10 mouse cellular contexts compared by ENCODE assay signal in the genomic region with DNA sequence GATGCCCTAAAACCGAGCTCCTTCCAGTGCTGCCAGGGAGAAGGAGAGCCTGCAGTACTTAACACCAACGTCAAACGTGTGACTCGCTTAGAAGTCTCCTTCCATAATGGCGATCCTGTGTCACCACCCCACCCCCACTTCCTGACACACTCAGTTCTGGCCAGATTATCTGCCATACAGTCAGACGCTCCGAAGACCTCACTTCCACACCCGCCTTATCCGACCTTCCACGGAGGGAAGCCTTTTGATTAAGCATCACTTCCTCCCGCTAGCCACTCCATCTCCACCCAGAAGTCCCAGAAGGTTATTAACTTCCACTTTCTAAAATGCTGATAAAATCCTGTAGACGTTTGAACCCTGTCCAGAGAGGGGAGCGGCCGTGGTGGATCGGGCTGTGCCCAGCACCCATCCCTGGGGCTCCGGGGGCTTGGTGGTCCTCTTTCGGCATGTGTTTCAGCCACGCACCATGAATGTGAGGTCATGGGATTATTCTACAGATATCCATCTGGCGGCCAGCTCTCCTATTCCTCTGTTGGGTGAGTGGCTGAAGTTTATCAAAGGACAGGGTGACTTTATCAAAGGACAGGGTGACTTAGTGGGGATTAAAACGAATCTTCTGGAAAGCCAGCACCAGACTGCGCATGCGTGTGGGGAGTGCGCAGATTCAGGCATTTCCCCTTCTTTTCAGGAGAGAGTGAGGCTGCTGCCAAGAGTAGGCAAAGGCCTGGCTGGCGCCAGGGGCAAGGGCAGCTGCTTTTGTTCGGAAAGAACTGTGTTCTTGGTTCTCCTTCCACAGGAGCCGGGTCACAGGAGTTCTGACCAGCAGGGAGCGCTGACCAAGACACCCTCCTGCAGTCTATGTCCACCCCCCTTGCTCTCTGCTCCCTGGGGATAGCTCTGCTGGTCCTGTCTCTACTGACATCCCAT. TPM values are rescaled to one million over a fixed set of nuclear protein-coding genes. Genes with fewer than 3 reads are reported as not detected.
DNase-seq lines count a peak whose midpoint lies in the region; ATAC-seq and TF ChIP-seq lines count a peak whose summit lies in the region.
"Had no signal": no experiment of that assay in that cellular context is flagged by ENCODE, and none has a peak within 500 bp of the region (broad histone marks: within the 10 kb centered on the region; RNA-seq: fewer than 3 reads in every experiment).

No protein-coding gene starts in this region.

- no peaks in the 10 kb centered on the region for H3K36me3 ChIP-seq in hindbrain, embryonic 10.5 days
- no peaks in the 10 kb centered on the region for H3K36me3 ChIP-seq in hindbrain, embryonic 16.5 days (ENCODE audit: control insufficient read depth, insufficient read depth, low read length)
- H3K36me3 ChIP-seq in hindbrain, embryonic 11.5 days (ENCODE audit: control insufficient read depth, insufficient read depth, low read length) = no peaks in the 10 kb centered on the region
- H3K36me3 ChIP-seq: neural tube, embryonic 12.5 days had no signal

- no peak overlapping the region for H3K9ac ChIP-seq in hindbrain, embryonic 16.5 days (ENCODE audit: low read depth, low read length)
- no peak overlapping the region for H3K9ac ChIP-seq in hindbrain, embryonic 11.5 days (ENCODE audit: low read depth, low read length)
- H3K9ac ChIP-seq: neural tube, embryonic 12.5 days had no signal

- no peak for ATAC-seq in hindbrain, embryonic 16.5 days
- peak; percentile 71 for ATAC-seq in megakaryocyte progenitor cell, adult 5-6 weeks (replicated peaks; ENCODE audit: poor library complexity)
- no peak for ATAC-seq in hindbrain, embryonic 11.5 days (ENCODE audit: low FRiP score)
- ATAC-seq: Patski had no signal

- WGBS in hindbrain, embryonic 10.5 days = 70% methylated on average over 27 of the region's 27 CpGs
- WGBS in hindbrain, embryonic 16.5 days = 67% methylated on average over 27 of the region's 27 CpGs
- 71% methylated on average over 27 of the region's 27 CpGs for WGBS in hindbrain, embryonic 11.5 days

- peaks cover 66% of the 10 kb centered on the region for H3K4me1 ChIP-seq in hindbrain, embryonic 10.5 days (replicated peaks)
- H3K4me1 ChIP-seq in hindbrain, embryonic 16.5 days (ENCODE audit: control insufficient read depth, insufficient read depth, low read depth, low read length) = no peaks in the 10 kb centered on the region
- H3K4me1 ChIP-seq in hindbrain, embryonic 11.5 days (replicated peaks; ENCODE audit: control insufficient read depth, insufficient read depth, low read length) = no peaks in the 10 kb centered on the region

- H3K4me3 ChIP-seq in hindbrain, embryonic 10.5 days = no peak overlapping the region
- H3K4me3 ChIP-seq in hindbrain, embryonic 16.5 days (ENCODE audit: low read length) = no peak overlapping the region
- H3K4me3 ChIP-seq in hindbrain, embryonic 11.5 days (ENCODE audit: low read depth, low read length) = no peak overlapping the region
- H3K4me3 ChIP-seq: neural tube, embryonic 12.5 days had no signal

- TF ChIP-seq CTCF in brain, embryonic 14.5 days (IDR thresholded peaks at IDR 0.05; ENCODE audit: borderline replicate concordance, extremely low read depth, insufficient read depth, insufficient read length) = no peak

- no peak overlapping the region for H3K4me2 ChIP-seq in hindbrain, embryonic 16.5 days (ENCODE audit: low read length)
- H3K4me2 ChIP-seq in hindbrain, embryonic 11.5 days (replicated peaks; ENCODE audit: low read depth, low read length) = no peak overlapping the region
- H3K4me2 ChIP-seq: neural tube, embryonic 12.5 days had no signal

- intact Hi-C loops in heart, postnatal 10 days (cut with DNase I) = no loop called here
- intact Hi-C loops in left cerebral cortex, postnatal 10 days (cut with DNase I) = no loop called here

- TF ChIP-seq POLR2A in brain, embryonic 14.5 days (IDR thresholded peaks at IDR 0.05; ENCODE audit: borderline replicate concordance, extremely low read depth, insufficient read depth, insufficient read length, poor library complexity, severe bottlenecking) = no peak

- no peaks in the 10 kb centered on the region for H3K9me3 ChIP-seq in hindbrain, embryonic 10.5 days
- H3K9me3 ChIP-seq in hindbrain, embryonic 16.5 days (ENCODE audit: control insufficient read depth, low read length) = no peaks in the 10 kb centered on the region
- H3K9me3 ChIP-seq in hindbrain, embryonic 11.5 days (ENCODE audit: control insufficient read depth, low read length) = no peaks in the 10 kb centered on the region
- H3K9me3 ChIP-seq: neural tube, embryonic 12.5 days had no signal

- peaks cover 3% of the 10 kb centered on the region; the same call in 1 of the 2 replicates for H3K27me3 ChIP-seq in hindbrain, embryonic 10.5 days (ENCODE audit: insufficient read depth, poor library complexity, severe bottlenecking)
- H3K27me3 ChIP-seq in hindbrain, embryonic 16.5 days (replicated peaks; ENCODE audit: control insufficient read depth, insufficient read depth, low read length) = no peaks in the 10 kb centered on the region
- H3K27me3 ChIP-seq in hindbrain, embryonic 11.5 days (ENCODE audit: control insufficient read depth, insufficient read depth, low read length) = no peaks in the 10 kb centered on the region
- H3K27me3 ChIP-seq: neural tube, embryonic 12.5 days had no signal

- peak overlapping the region; percentile 71 for H3K27ac ChIP-seq in hindbrain, embryonic 10.5 days
- no peak overlapping the region for H3K27ac ChIP-seq in hindbrain, embryonic 16.5 days (ENCODE audit: low read depth, low read length)
- H3K27ac ChIP-seq in hindbrain, embryonic 11.5 days (ENCODE audit: low read depth, low read length) = no peak overlapping the region
- H3K27ac ChIP-seq: neural tube, embryonic 12.5 days had no signal

- DNase-seq in hindbrain, embryonic 10.5 days (ENCODE audit: low spot score) = no peak
- DNase-seq in brain, embryonic 14.5 days (ENCODE audit: low read depth) = peak; percentile 12
- DNase-seq in heart, postnatal 10 days = peak; percentile 68 to 77
- peak; percentile 5 to 40 for DNase-seq in left cerebral cortex, postnatal 10 days (ENCODE audit: extremely low spot score in 1 of 2, low spot score in 2 of 2)
- DNase-seq in spleen, postnatal 36 days (ENCODE audit: low spot score in 2 of 2) = no peak
- no peak for DNase-seq in hindbrain, embryonic 11.5 days (ENCODE audit: low spot score)

RNA-seq across cellular contexts. Expression of a gene that starts 43.1 kb away (rescaled TPM):
- 1.6 and 3.5 TPM in 2 replicates for polyA plus RNA-seq in hindbrain, embryonic 10.5 days (2016; fragmentation: Nextera tagmentation; extraction: Ambion mirVana)
- polyA plus RNA-seq in hindbrain, embryonic 16.5 days (2015; fragmentation: Nextera tagmentation; extraction: Ambion mirVana) = 0.09 and 0.16 TPM in 2 replicates
- 0.20 and 0.37 TPM in 2 replicates for polyA plus RNA-seq in brain, embryonic 14.5 days (2012; rRNA removed)
- total RNA-seq in heart, postnatal 10 days (2021) = under 1 TPM; 0.27 to 0.43 TPM
- under 1 TPM in 1 of 2 experiments, not detected in 1; 0.36 TPM for total RNA-seq in left cerebral cortex, postnatal 10 days (2021)
- total RNA-seq in megakaryocyte progenitor cell, adult 5-6 weeks (2015) = not detected in 2 replicates
- not detected in 2 replicates for total RNA-seq in megakaryocyte progenitor cell, adult 5-6 weeks (2017)
- 0.73 and 1.9 TPM in 2 replicates for polyA plus RNA-seq in hindbrain, embryonic 11.5 days (2014; fragmentation: Nextera tagmentation; extraction: Ambion mirVana)

RNA-seq across cellular contexts. Expression of a gene that starts 54.9 kb away (rescaled TPM):
- 7.0 and 13.7 TPM in 2 replicates for polyA plus RNA-seq in hindbrain, embryonic 10.5 days (2016; fragmentation: Nextera tagmentation; extraction: Ambion mirVana)
- polyA plus RNA-seq in hindbrain, embryonic 16.5 days (2015; fragmentation: Nextera tagmentation; extraction: Ambion mirVana) = 1.9 and 2.8 TPM in 2 replicates
- 1.4 and 3.5 TPM in 2 replicates for polyA plus RNA-seq in brain, embryonic 14.5 days (2012; rRNA removed)
- 1 to 10 TPM; 4.0 TPM for total RNA-seq in heart, postnatal 10 days (2021)
- 1 to 10 TPM; 2.8 to 3.1 TPM for total RNA-seq in left cerebral cortex, postnatal 10 days (2021)
- total RNA-seq in megakaryocyte progenitor cell, adult 5-6 weeks (2015) = not detected in 2 replicates
- not detected in 2 replicates for total RNA-seq in megakaryocyte progenitor cell, adult 5-6 weeks (2017)
- polyA plus RNA-seq in hindbrain, embryonic 11.5 days (2014; fragmentation: Nextera tagmentation; extraction: Ambion mirVana) = 6.8 and 8.0 TPM in 2 replicates

Comparison
In these comparisons a context has a peak if more than half of its experiments do, and no peak if none do; other contexts are left out.
1. DNase-seq: peak in brain, embryonic 14.5 days (single experiment), heart, postnatal 10 days (2 of 2) and left cerebral cortex, postnatal 10 days (2 of 2); none in hindbrain, embryonic 10.5 days (single experiment), spleen, postnatal 36 days (0 of 2) and hindbrain, embryonic 11.5 days (single experiment).